Mouse (Mus musculus) CH12F3 (cell line): ENCODE data around the gene Mapk11.

Source experiments
- in situ Hi-C: fragments of 300-500 bp; cut with MboI; formaldehyde crosslinking; loops from 2 replicates; pipeline ENCODE4 v1.14.3; 2020; ENCODE audit warnings: low sequenced_read_pairs

Gene Mapk11

GRCm38 (mm10) chr15:89149271-89150040, at the start of gene Mapk11:
Gene Mapk11, minus strand, starts transcription at chr15:89149628.
- in situ Hi-C loops: no loop called here

GRCm38 (mm10) chr15:89197056-89197455, 47.6 kb upstream of the Mapk11 start:
- in situ Hi-C loops: no loop called here

- in situ Hi-C loops: no loop called here
Observed at GRCm38 (mm10) chr15:89196313-89196706, 46.9 kb upstream of the Mapk11 start, which contains the start of gene Dennd6b. Gene Dennd6b, minus strand, starts transcription at chr15:89196496.

GRCm38 (mm10) chr15:89195690-89196312, 46.4 kb upstream of the Mapk11 start:
- in situ Hi-C loops: no loop called here

- in situ Hi-C loops: no loop called here
Observed at GRCm38 (mm10) chr15:89195261-89195681, 45.8 kb upstream of the Mapk11 start.

GRCm38 (mm10) chr15:89184937-89185227, 35.5 kb upstream of the Mapk11 start:
- in situ Hi-C loops: no loop called here

- in situ Hi-C loops: no loop called here
Observed at GRCm38 (mm10) chr15:89184141-89184936, 34.9 kb upstream of the Mapk11 start.

- in situ Hi-C loops: no loop called here
Observed at GRCm38 (mm10) chr15:89182842-89183241, 33.4 kb upstream of the Mapk11 start.

GRCm38 (mm10) chr15:89182328-89182741, 32.9 kb upstream of the Mapk11 start:
- in situ Hi-C loops: no loop called here

- in situ Hi-C loops: no loop called here
Observed at GRCm38 (mm10) chr15:89181561-89182270, 32.3 kb upstream of the Mapk11 start.

- in situ Hi-C loops: no loop called here
Observed at GRCm38 (mm10) chr15:89180571-89181229, 31.3 kb upstream of the Mapk11 start, which contains the start of gene Plxnb2. Gene Plxnb2, minus strand, starts transcription at chr15:89180788.

- in situ Hi-C loops: no loop called here
Observed at GRCm38 (mm10) chr15:89180081-89180541, 30.7 kb upstream of the Mapk11 start.

GRCm38 (mm10) chr15:89179630-89179964, 30.2 kb upstream of the Mapk11 start:
- in situ Hi-C loops: no loop called here

GRCm38 (mm10) chr15:89178954-89179629, 29.7 kb upstream of the Mapk11 start:
- in situ Hi-C loops: no loop called here

- in situ Hi-C loops: no loop called here
Observed at GRCm38 (mm10) chr15:89178260-89178860, 28.9 kb upstream of the Mapk11 start.

- in situ Hi-C loops: no loop called here
Observed at GRCm38 (mm10) chr15:89177576-89178259, 28.3 kb upstream of the Mapk11 start.

GRCm38 (mm10) chr15:89177121-89177520, 27.7 kb upstream of the Mapk11 start:
- in situ Hi-C loops: no loop called here

- in situ Hi-C loops: no loop called here
Observed at GRCm38 (mm10) chr15:89175411-89176155, 26.2 kb upstream of the Mapk11 start.
